Mouse (Mus musculus): ENCODE measurements around the gene Izumo2. TPM values are rescaled to one million over a fixed set of nuclear protein-coding genes. Genes with fewer than 3 reads are reported as not detected.
"Not testable (repeated sequence)": the region's sequence is repeated elsewhere in the genome, so short reads cannot be mapped to it uniquely, and the experiment has no call there.

Gene Izumo2
- total RNA-seq, 2 experiments from 2014 or later: not detected

- DNase-seq (ENCODE audit: low spot score in 2 of 2): no peak
These were observed 11.3 kb upstream of the Izumo2 start for GRCm38 (mm10) chr7:44697191-44697710.

- DNase-seq (ENCODE audit: low spot score in 2 of 2): no peak
These were observed 10.6 kb upstream of the Izumo2 start for GRCm38 (mm10) chr7:44697980-44698379.

- DNase-seq (ENCODE audit: low spot score in 2 of 2): peak; percentile 31 to 37
These were observed 6.6 kb upstream of the Izumo2 start for GRCm38 (mm10) chr7:44701921-44702320.

GRCm38 (mm10) chr7:44702985-44703384 lies 5.6 kb upstream of the Izumo2 start:
- no peak for DNase-seq (ENCODE audit: low spot score in 2 of 2)

- peak; percentile 41 to 50 for DNase-seq (ENCODE audit: low spot score in 2 of 2)
These were observed 4.2 kb upstream of the Izumo2 start for GRCm38 (mm10) chr7:44704363-44704762.

- DNase-seq (ENCODE audit: low spot score in 2 of 2): no peak
These were observed 3.5 kb upstream of the Izumo2 start for GRCm38 (mm10) chr7:44705086-44705485.

GRCm38 (mm10) chr7:44706322-44706721 lies 2.2 kb upstream of the Izumo2 start:
- DNase-seq (ENCODE audit: low spot score in 2 of 2): no peak

GRCm38 (mm10) chr7:44707169-44707675 lies 1.3 kb upstream of the Izumo2 start:
- no peak for DNase-seq (ENCODE audit: low spot score in 2 of 2)

- DNase-seq (ENCODE audit: low spot score in 2 of 2): not testable (repeated sequence)
These were observed 449 bp upstream of the Izumo2 start for GRCm38 (mm10) chr7:44708093-44708492.

GRCm38 (mm10) chr7:44709881-44710280 lies 1.3 kb downstream of the Izumo2 start:
- DNase-seq (ENCODE audit: low spot score in 2 of 2): no peak

GRCm38 (mm10) chr7:44722058-44722457 lies 13.5 kb downstream of the Izumo2 start:
- no peak for DNase-seq (ENCODE audit: low spot score in 2 of 2)

GRCm38 (mm10) chr7:44724316-44724715 lies 15.8 kb downstream of the Izumo2 start:
- DNase-seq (ENCODE audit: low spot score in 2 of 2): no peak

GRCm38 (mm10) chr7:44726343-44726742 lies 17.8 kb downstream of the Izumo2 start:
- DNase-seq (ENCODE audit: low spot score in 2 of 2): no peak

- no peak for DNase-seq (ENCODE audit: low spot score in 2 of 2)
These were observed 18.6 kb downstream of the Izumo2 start for GRCm38 (mm10) chr7:44727151-44727550.

GRCm38 (mm10) chr7:44728082-44728975 lies 19.8 kb downstream of the Izumo2 start:
- DNase-seq (ENCODE audit: low spot score in 2 of 2): no peak

- no peak for DNase-seq (ENCODE audit: low spot score in 2 of 2)
These were observed 25.2 kb downstream of the Izumo2 start for GRCm38 (mm10) chr7:44733723-44734122.

- DNase-seq (ENCODE audit: low spot score in 2 of 2): no peak
These were observed 32.8 kb downstream of the Izumo2 start for GRCm38 (mm10) chr7:44741361-44741760.

GRCm38 (mm10) chr7:44744270-44744669 lies 35.7 kb downstream of the Izumo2 start:
- no peak for DNase-seq (ENCODE audit: low spot score in 2 of 2)

- peak; percentile 57 to 65 for DNase-seq (ENCODE audit: low spot score in 2 of 2)
These were observed 36.5 kb downstream of the Izumo2 start for GRCm38 (mm10) chr7:44745076-44745475.

- no peak for DNase-seq (ENCODE audit: low spot score in 2 of 2)
These were observed 38.6 kb downstream of the Izumo2 start for GRCm38 (mm10) chr7:44747115-44747514.

GRCm38 (mm10) chr7:44748101-44749044 lies 39.8 kb downstream of the Izumo2 start, which contains the start of gene Vrk3:
Gene Vrk3 (plus strand): TSS chr7:44748413.
- DNase-seq (ENCODE audit: low spot score in 2 of 2): peak; percentile 91 to 97

All from layer of hippocampus, postnatal 14 days (tissue).